Mouse (Mus musculus): ENCODE results near the gene Kcnn3. TPM values are rescaled to one million over a fixed set of nuclear protein-coding genes. Genes with fewer than 3 reads are reported as not detected.

The Kcnn3 gene
- polyA plus RNA-seq, 1 experiment from 2014 or later = 4.2 TPM

DNA sequence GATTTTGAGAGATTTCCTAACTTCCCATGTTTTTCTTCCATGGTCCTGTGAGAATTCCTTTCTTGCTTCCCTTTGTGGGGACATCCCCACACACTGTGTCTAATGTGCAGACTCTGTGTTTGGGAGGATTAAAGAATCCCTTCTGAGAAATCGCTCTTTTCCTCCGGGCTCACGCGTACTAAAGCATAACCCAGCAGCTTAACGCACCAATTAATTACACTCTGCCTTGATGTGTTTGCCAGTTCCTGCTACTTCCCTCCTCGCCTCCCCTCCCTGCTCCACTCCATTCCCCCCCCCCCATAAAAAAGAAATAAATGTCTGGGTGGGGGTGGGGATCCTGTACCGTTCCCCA is 1.5 kb downstream of the Kcnn3 start:
- Histone ChIP-seq H3K4me1 (peaks cover 40% of the 10 kb centered on the region), H3K36me3 (no peaks in the 10 kb centered on the region), H3K9me3 (replicated peaks) (0 out of 2 replicates have a peak, but pooled peaks cover under 1% of the 10 kb centered on the region), H3K27me3 (peaks cover 32% of the 10 kb centered on the region), H3K9ac (peak overlapping the region; percentile 37), H3K4me3 (peak overlapping the region; percentile 37), H3K27ac (no peak overlapping the region), H3K4me2 (replicated peaks) (peak overlapping the region; percentile 67)
- 5% methylated on average over 7 of the region's 7 CpGs for WGBS
- ATAC-seq (ENCODE audit: low FRiP score) = no peak

DNA sequence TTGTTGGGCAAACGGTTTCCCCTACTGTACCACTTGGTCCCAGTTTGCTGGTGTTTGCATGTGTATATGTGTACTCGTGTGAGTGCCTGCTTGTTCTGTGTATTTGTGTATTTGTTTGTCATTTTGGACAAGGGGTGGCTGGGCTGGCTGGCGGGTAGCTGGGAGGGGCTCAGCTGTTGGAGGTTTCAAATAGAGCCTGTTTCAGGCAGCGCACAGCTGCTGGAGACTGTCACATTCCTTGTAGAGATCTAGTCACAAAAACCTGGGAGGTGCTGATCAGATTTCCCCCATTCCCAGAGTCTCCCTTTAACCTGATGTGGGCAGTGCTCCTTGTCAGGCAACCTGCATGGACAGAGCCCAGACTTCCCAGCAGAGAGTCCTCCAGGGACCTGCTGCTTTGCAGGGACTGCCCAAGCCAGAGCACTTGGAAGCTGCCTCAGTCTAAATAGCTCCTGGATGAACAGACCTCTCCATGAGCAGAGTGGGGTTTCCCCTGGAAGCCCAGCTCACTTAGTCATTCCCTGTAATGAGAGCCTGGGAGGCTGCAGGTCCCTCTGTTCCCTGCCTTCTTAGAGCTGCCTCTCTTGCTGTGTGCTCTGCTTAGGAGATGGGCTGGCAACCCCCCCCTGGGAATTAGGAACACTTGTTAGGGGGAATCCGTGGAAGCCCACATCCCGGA is 2.6 kb downstream of the Kcnn3 start:
- peaks cover 32% of the 10 kb centered on the region for H3K27me3 ChIP-seq
- peak overlapping the region; percentile 37; the same call in 1 of the 2 replicates for H3K9ac ChIP-seq
- peak overlapping the region; percentile 37 for H3K4me3 ChIP-seq
- peak overlapping the region; percentile 67 for H3K4me2 ChIP-seq (replicated peaks)
- H3K9me3 ChIP-seq (replicated peaks) = no peaks in the 10 kb centered on the region
- H3K36me3 ChIP-seq = no peaks in the 10 kb centered on the region
- 28% methylated on average over 6 of the region's 6 CpGs for WGBS
- ATAC-seq (ENCODE audit: low FRiP score) = no peak
- no peak overlapping the region for H3K27ac ChIP-seq
- peaks cover 45% of the 10 kb centered on the region for H3K4me1 ChIP-seq

DNA sequence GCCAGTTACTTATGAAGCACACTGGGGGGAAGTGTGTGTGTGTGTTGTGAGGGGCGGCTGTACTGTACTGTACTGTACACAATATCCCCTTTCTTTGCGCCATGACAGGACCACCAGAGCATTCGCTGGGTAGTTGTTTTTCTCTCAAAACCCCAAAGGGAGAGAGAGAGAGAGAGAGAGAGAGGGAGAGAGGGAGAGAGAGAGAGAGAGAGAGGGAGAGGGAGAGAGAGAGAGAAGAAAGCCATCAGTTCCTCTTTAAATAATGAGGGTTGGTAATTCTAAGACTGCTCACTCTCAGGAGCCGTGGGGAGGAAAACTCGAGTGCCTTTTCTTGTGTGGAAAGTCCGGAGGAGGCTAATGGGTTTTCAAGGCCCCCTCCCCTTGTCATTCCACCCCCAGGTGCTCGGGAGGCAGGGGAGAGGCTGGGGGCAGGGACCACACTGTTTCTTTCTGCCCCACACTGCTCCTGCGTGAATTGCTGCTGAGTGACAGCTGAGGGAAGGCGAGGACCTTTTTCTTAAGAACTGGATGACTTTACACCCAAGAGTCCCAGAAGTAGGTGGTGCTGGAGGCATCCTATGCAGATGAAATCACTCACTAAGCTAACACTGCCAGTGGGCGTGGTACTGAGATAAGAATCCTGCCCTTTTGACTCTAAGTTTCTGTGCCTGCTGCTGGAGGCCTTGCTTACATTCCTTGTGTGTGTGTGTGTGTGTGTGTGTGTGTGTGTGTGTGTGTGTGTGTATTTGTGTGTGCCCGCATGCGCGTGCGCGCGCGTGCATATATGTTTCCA is 6.5 kb downstream of the Kcnn3 start:
- no peak overlapping the region; the same call in 1 of the 2 replicates for H3K4me2 ChIP-seq (replicated peaks)
- peaks cover 27% of the 10 kb centered on the region for H3K4me1 ChIP-seq
- 63% methylated on average over 16 of the region's 17 CpGs for WGBS

DNA sequence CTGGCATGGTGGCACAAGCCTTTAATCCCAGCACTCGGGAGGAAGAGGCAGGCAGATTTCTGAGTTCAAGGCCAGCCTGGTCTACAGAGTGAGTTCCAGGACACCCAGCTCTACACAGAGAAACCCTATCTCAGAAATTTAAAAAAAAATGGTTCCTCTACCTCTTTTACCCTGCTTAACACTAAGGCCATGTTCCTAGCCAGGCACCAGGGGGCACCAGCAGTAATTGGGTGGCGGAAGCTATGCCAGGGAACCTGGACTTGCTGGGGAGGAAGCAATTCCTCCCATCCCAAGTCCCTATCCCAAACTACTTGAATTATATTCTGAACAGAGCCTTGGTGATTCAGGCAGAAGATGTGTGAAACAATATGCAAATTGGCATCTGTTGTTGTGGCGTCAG is 9.8 kb downstream of the Kcnn3 start:
- WGBS = 71% methylated on average over 3 of the region's 3 CpGs
- no peaks in the 10 kb centered on the region for H3K9me3 ChIP-seq (replicated peaks)
- H3K4me2 ChIP-seq (replicated peaks) = no peak overlapping the region
- no peak overlapping the region for H3K27ac ChIP-seq
- peaks cover 11% of the 10 kb centered on the region for H3K4me1 ChIP-seq
- ATAC-seq (ENCODE audit: low FRiP score) = no peak
- no peak overlapping the region for H3K4me3 ChIP-seq
- no peaks in the 10 kb centered on the region for H3K36me3 ChIP-seq
- no peaks in the 10 kb centered on the region for H3K27me3 ChIP-seq
- H3K9ac ChIP-seq = no peak overlapping the region

More for the DNA sequence above, 6.5 kb downstream of the Kcnn3 start:
- no peak overlapping the region for H3K9ac ChIP-seq
- 0 out of 2 replicates have a peak overlapping the region, but pooled peaks have one; percentile 13 for H3K27ac ChIP-seq
- H3K9me3 ChIP-seq (replicated peaks) = no peaks in the 10 kb centered on the region
- H3K27me3 ChIP-seq = peaks cover 24% of the 10 kb centered on the region
- no peak overlapping the region for H3K4me3 ChIP-seq
- ATAC-seq (ENCODE audit: low FRiP score) = no peak
- no peaks in the 10 kb centered on the region for H3K36me3 ChIP-seq

DNA sequence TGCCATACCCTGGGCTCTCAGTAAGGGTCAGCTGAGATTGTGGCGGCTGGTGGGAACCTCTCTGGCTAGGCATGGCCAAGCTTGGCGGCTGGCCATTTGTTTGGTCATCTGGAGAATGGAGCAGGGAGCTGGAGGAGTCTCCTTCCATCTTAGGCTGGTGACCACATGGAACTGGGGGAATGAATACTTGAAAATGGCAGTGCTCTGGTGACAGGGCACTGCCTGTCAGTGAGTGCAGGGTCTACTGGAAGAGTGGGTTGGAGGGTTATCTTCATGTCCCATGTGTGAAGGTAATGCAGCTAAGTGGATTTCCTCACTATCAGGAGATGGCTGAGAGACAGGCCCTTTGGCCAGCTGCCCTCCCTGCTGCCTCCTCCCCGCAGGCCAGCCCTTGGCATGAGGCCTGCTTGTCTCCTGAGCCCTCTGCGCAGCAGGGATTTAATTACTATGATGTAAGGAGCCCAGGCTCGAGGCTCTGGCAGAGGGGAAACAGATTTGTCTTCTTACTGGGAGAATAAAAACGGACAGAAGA is 14.7 kb downstream of the Kcnn3 start:
- Histone ChIP-seq H3K9me3 (replicated peaks) (no peaks in the 10 kb centered on the region), H3K9ac (no peak overlapping the region), H3K36me3 (no peaks in the 10 kb centered on the region), H3K27ac (no peak overlapping the region), H3K4me3 (no peak overlapping the region), H3K4me1 (no peaks in the 10 kb centered on the region), H3K4me2 (replicated peaks) (no peak overlapping the region), H3K27me3 (peaks cover 4% of the 10 kb centered on the region; the same call in 1 of the 2 replicates)
- no peak for ATAC-seq (ENCODE audit: low FRiP score)
- WGBS = 46% methylated on average over 6 of the region's 6 CpGs

DNA sequence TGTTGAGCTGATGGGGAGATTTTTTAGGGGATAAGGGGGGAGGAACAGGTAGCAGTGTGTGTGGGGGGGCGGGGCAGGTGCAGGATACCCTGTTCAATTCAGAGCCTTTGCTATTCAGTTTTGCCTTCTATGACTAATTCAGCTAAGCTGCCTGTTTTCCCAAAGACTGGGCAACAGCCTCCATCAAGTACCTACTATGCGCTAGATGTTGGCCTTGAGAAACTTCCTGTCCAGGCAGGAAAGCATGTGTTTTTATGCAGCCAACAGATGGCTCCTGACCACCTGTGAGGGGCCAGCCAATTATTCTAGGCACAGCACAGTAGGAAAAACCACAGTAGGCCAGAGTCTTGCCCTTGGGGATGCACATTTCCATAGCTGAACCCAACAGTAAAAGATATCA is 15.2 kb downstream of the Kcnn3 start:
- Histone ChIP-seq H3K4me2 (replicated peaks) (no peak overlapping the region), H3K4me3 (no peak overlapping the region), H3K27me3 (peaks cover 4% of the 10 kb centered on the region; the same call in 1 of the 2 replicates), H3K9me3 (replicated peaks) (no peaks in the 10 kb centered on the region), H3K4me1 (0 out of 2 replicates have a peak, but pooled peaks cover 2% of the 10 kb centered on the region), H3K27ac (no peak overlapping the region), H3K9ac (no peak overlapping the region), H3K36me3 (no peaks in the 10 kb centered on the region)
- ATAC-seq (ENCODE audit: low FRiP score) = no peak
- WGBS = 77% methylated on average over 2 of the region's 2 CpGs

DNA sequence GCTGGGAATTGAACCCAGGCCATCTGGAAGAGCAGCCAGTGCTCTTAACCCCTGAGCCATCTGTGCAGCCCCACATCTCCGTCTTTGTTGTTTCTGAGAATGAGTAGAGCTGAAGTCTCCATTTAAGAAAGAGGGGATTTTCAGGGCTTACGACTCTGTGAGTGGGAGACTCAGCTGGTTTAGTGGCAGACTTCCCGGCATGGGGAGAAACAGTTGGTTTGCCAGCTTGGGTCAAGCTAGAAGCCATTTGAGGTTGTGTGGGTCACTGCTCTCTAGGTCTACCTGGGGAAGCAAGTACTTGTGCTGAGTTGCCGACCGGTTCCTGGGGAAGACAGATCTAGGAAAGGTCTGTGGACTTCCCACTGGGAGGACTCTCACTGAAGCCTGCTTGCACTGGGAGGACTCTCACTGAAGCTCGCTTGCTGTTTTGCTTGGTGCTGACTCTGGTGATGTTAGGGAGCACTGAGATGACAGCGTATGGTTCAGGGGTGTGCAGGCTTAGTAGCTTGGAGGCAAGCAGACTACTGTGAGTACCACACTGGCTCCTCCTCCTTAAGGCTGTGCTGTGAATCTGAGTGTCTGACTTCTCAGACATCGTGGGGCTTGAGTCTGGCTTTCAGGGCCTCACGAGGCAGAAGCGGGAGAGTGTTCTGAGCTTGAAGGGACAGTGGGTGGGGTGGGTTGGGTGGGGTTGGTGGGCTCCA is 19.2 kb downstream of the Kcnn3 start:
- peaks cover 8% of the 10 kb centered on the region for H3K4me1 ChIP-seq
- H3K4me2 ChIP-seq (replicated peaks) = no peak overlapping the region
- ATAC-seq (ENCODE audit: low FRiP score) = no peak
- no peak overlapping the region for H3K9ac ChIP-seq
- H3K27ac ChIP-seq = no peak overlapping the region
- H3K27me3 ChIP-seq = peaks cover 4% of the 10 kb centered on the region; the same call in 1 of the 2 replicates
- H3K9me3 ChIP-seq (replicated peaks) = no peaks in the 10 kb centered on the region
- H3K4me3 ChIP-seq = no peak overlapping the region
- no peaks in the 10 kb centered on the region for H3K36me3 ChIP-seq
- 83% methylated on average over 10 of the region's 10 CpGs for WGBS

DNA sequence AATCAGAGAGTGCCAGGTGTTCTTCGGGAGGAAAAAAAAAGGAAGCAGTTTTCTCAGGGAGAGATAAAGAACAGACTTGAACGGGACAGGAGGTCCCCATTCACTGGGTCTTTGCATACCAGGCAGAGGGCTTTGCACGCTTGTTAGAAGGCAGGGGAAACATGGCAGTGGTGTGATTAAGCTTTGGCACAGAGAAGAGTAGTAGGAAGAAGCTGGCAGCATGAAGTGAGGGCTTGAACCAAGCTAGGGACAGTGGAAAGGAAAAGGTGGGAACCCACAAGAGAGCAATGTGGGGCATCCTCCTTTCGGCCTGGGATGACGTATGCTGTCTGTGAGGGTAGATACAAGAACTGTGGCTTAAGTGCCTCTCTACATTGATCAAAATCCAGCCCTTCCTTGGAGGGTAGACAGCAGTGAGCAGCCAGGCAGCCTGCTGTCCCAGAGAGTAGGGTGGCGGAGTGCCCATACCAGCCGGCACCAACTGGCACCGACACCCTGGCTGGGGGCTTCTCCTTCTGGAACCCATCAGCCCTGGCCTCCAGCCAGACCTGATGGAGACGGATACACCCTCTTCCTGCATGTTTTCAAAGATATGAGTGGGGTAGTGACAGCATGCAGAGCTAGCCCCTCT is 19.9 kb downstream of the Kcnn3 start:
- Histone ChIP-seq H3K4me2 (replicated peaks) (no peak overlapping the region), H3K36me3 (no peaks in the 10 kb centered on the region), H3K9ac (no peak overlapping the region), H3K27ac (no peak overlapping the region), H3K4me1 (peaks cover 8% of the 10 kb centered on the region), H3K4me3 (no peak overlapping the region), H3K27me3 (peaks cover 4% of the 10 kb centered on the region; the same call in 1 of the 2 replicates), H3K9me3 (replicated peaks) (no peaks in the 10 kb centered on the region)
- ATAC-seq (ENCODE audit: low FRiP score) = no peak
- 73% methylated on average over 9 of the region's 9 CpGs for WGBS

DNA sequence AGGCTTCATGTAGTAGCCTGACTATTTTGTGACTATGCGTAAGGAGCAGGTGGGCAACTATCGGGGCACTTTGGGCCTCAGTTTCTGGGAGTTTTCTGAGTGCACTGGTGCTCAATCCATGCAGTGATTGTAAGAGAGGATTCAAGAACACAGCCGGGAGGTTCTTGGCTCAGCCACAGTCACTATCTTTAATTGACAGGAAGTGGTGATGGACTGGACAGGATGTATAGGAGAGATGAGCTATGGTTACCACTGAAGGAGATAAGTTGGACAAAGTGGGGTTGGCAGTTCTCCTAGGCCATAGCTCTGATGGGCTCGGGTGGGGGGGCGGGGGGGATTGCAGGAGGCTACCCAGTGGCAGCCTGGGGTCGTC is 20.4 kb downstream of the Kcnn3 start:
- no peak overlapping the region for H3K27ac ChIP-seq
- H3K27me3 ChIP-seq = peaks cover 4% of the 10 kb centered on the region; the same call in 1 of the 2 replicates
- no peak overlapping the region for H3K4me3 ChIP-seq
- no peaks in the 10 kb centered on the region for H3K36me3 ChIP-seq
- ATAC-seq (ENCODE audit: low FRiP score) = no peak
- H3K4me2 ChIP-seq (replicated peaks) = no peak overlapping the region
- no peak overlapping the region for H3K9ac ChIP-seq
- 87% methylated on average over 6 of the region's 6 CpGs for WGBS
- H3K4me1 ChIP-seq = peaks cover 8% of the 10 kb centered on the region
- no peaks in the 10 kb centered on the region for H3K9me3 ChIP-seq (replicated peaks)

DNA sequence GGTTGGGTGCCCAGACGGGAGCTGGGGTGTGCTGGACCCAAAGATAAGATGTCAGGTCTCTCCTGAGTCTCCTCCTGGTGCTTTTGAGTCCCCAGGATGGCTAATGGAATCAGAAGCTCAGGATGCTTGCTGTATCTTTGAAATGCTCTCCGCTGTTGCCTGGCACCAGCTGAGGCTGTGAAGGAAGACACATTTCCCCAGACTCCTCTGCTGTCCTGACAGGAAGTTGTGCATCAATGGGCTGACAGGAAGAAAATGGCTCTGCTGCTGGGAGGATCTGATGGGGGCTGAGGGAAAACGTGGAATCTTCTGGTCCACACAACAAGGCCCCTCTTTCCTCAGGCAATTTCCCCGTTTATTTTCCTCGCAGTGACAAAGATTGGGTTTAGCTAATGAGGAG is 27.0 kb downstream of the Kcnn3 start:
- Histone ChIP-seq H3K4me3 (no peak overlapping the region), H3K9me3 (replicated peaks) (no peaks in the 10 kb centered on the region), H3K27ac (no peak overlapping the region), H3K4me1 (peaks cover 7% of the 10 kb centered on the region), H3K9ac (no peak overlapping the region), H3K27me3 (no peaks in the 10 kb centered on the region), H3K4me2 (replicated peaks) (no peak overlapping the region), H3K36me3 (no peaks in the 10 kb centered on the region)
- WGBS = 48% methylated on average over 5 of the region's 5 CpGs
- no peak for ATAC-seq (ENCODE audit: low FRiP score)

DNA sequence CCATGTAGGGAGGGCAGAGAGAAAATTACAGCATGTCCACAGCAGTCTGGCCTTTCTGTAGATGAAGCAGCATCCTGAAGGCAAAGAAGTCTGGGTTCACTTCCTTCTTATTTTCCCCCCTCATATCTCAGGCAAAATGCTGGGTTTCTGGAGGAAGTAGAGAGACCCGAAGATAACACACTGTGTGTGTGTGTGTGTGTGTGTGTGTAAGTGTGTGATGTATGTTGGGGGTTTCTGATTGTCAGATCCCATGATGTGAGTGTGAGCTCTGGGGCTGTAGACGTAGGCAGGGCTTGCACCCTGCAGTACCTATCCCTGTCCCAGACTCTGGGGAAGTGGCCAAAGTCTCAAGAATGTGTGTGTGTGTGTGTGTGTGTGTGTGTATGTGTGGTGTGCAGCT is 28.8 kb downstream of the Kcnn3 start:
- H3K27me3 ChIP-seq = no peaks in the 10 kb centered on the region
- no peaks in the 10 kb centered on the region for H3K9me3 ChIP-seq (replicated peaks)
- H3K27ac ChIP-seq = no peak overlapping the region
- H3K4me1 ChIP-seq = 0 out of 2 replicates have a peak, but pooled peaks cover 4% of the 10 kb centered on the region
- H3K4me2 ChIP-seq (replicated peaks) = no peak overlapping the region
- 76% methylated on average over 2 of the region's 2 CpGs for WGBS
- no peaks in the 10 kb centered on the region for H3K36me3 ChIP-seq
- ATAC-seq (ENCODE audit: low FRiP score) = no peak
- no peak overlapping the region for H3K4me3 ChIP-seq
- no peak overlapping the region for H3K9ac ChIP-seq

DNA sequence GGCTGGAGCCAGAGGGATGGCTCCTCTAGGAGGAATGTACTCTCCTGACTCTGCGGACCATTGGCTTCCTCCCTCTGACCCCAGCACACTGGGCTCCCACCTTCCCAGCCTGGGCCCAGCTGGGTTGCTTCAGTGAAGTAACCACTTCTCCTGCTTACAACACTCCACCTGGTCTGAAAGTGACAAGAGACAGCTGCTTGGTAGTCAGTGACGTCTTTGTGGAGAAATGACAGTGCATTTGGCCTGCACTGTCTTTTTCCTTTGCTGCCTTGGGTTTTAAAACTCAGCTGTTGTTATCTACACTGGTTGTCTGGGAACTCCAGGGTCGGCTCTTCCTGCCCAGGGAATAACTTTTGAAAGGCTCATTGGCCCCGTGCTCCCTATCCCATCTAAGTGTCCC is 29.5 kb downstream of the Kcnn3 start:
- H3K9me3 ChIP-seq (replicated peaks) = no peaks in the 10 kb centered on the region
- WGBS = 66% methylated on average over 4 of the region's 4 CpGs
- 0 out of 2 replicates have a peak, but pooled peaks cover 4% of the 10 kb centered on the region for H3K4me1 ChIP-seq
- H3K9ac ChIP-seq = no peak overlapping the region
- H3K27me3 ChIP-seq = no peaks in the 10 kb centered on the region
- H3K4me3 ChIP-seq = no peak overlapping the region
- H3K27ac ChIP-seq = no peak overlapping the region
- H3K36me3 ChIP-seq = no peaks in the 10 kb centered on the region
- H3K4me2 ChIP-seq (replicated peaks) = no peak overlapping the region
- ATAC-seq (ENCODE audit: low FRiP score) = no peak
